Mouse (Mus musculus) heart, adult 8-10 months (tissue): ENCODE results near the gene Zfp1. TPM values are rescaled to one million over a fixed set of nuclear protein-coding genes. Genes with fewer than 3 reads are reported as not detected.

Experiments
- DNase-seq: peaks from one replicate; pipeline ENCODE4 v3.0.0; 2022; ENCODE audit warnings: low spot score
- total RNA-seq, 4 experiments: library from RNA; stranded (reverse); gene quantifications; 2 replicates each; pipeline ENCODE4 v1.2.4; 2022

The Zfp1 gene
- 1 to 10 TPM; 5.6 to 8.6 (median 8.1) TPM for total RNA-seq

- DNase-seq = peak; percentile 92
These were observed at the start of gene Zfp1 for GRCm38 (mm10) chr8:111643264-111644141. Gene Zfp1, plus strand, starts transcription at chr8:111643401.

GRCm38 (mm10) chr8:111594044-111594840 lies 49.0 kb upstream of the Zfp1 start:
- DNase-seq = no peak

- DNase-seq = no peak
These were observed 48.2 kb upstream of the Zfp1 start for GRCm38 (mm10) chr8:111594951-111595350.

GRCm38 (mm10) chr8:111595712-111596484 lies 47.3 kb upstream of the Zfp1 start:
- peak; percentile 40 for DNase-seq

GRCm38 (mm10) chr8:111596485-111596821 lies 46.7 kb upstream of the Zfp1 start:
- no peak for DNase-seq

GRCm38 (mm10) chr8:111597310-111597709 lies 45.9 kb upstream of the Zfp1 start:
- DNase-seq = peak; percentile 74

GRCm38 (mm10) chr8:111599707-111600444 lies 43.3 kb upstream of the Zfp1 start:
- DNase-seq = no peak

GRCm38 (mm10) chr8:111602050-111602449 lies 41.2 kb upstream of the Zfp1 start:
- DNase-seq = no peak

GRCm38 (mm10) chr8:111604986-111605385 lies 38.2 kb upstream of the Zfp1 start:
- no peak for DNase-seq

- DNase-seq = no peak
These were observed 36.2 kb upstream of the Zfp1 start for GRCm38 (mm10) chr8:111606961-111607360.

GRCm38 (mm10) chr8:111607414-111607813 lies 35.8 kb upstream of the Zfp1 start:
- DNase-seq = no peak

- DNase-seq = no peak
These were observed 30.0 kb upstream of the Zfp1 start for GRCm38 (mm10) chr8:111613181-111613580.

- DNase-seq = no peak
These were observed 28.2 kb upstream of the Zfp1 start for GRCm38 (mm10) chr8:111614786-111615701.

GRCm38 (mm10) chr8:111617812-111618211 lies 25.4 kb upstream of the Zfp1 start:
- DNase-seq = no peak

GRCm38 (mm10) chr8:111618273-111618672 lies 24.9 kb upstream of the Zfp1 start:
- no peak for DNase-seq

- peak; percentile 52 for DNase-seq
These were observed 23.3 kb upstream of the Zfp1 start for GRCm38 (mm10) chr8:111619936-111620335.

- no peak for DNase-seq
These were observed 21.1 kb upstream of the Zfp1 start for GRCm38 (mm10) chr8:111622104-111622503.

GRCm38 (mm10) chr8:111622553-111622952 lies 20.6 kb upstream of the Zfp1 start:
- DNase-seq = no peak

- peak; percentile 77 for DNase-seq
These were observed 18.9 kb upstream of the Zfp1 start for GRCm38 (mm10) chr8:111624081-111624852.
